Mouse (Mus musculus) heart, adult 2 months (tissue): ENCODE measurements at regions not wholly inside any gene's neighbourhood (a gene's known extent, or its start where the extent isn't known, plus 50 kb on each side); places are given as distances from the start of the nearest gene placed in this dataset.

Experiments used
- DNase-seq, 2 experiments: peaks; one replicate each; pipeline ENCODE4 v3.0.0; 2021
- H3K27ac ChIP-seq: fragments of 200-600 bp; 2 replicates; pipeline ENCODE4 v1.8.1; 2022
- H3K27me3 ChIP-seq: fragments of 200-500 bp; 2 replicates; pipeline ENCODE4 v1.6.1; 2012; ENCODE audit warnings: mild to moderate bottlenecking, low read length, inconsistent platforms, mixed read lengths; ENCODE audit not compliant: control insufficient read depth, insufficient read depth
- H3K36me3 ChIP-seq: fragments of 200-500 bp; 2 replicates; pipeline ENCODE4 v1.6.1; 2012; ENCODE audit warnings: low read length, inconsistent platforms; ENCODE audit not compliant: control insufficient read depth, insufficient read depth
- H3K4me1 ChIP-seq: fragments of 200-500 bp; 2 replicates; pipeline ENCODE4 v1.6.1; 2011; ENCODE audit warnings: low read length; ENCODE audit not compliant: control insufficient read depth, insufficient read depth
- H3K4me3 ChIP-seq: fragments of 200-600 bp; 2 replicates; pipeline ENCODE4 v1.8.1; 2022
- H3K79me2 ChIP-seq: fragments of 200-500 bp; replicated peaks from 2 replicates; pipeline ENCODE4 v1.6.1; 2012; ENCODE audit warnings: mild to moderate bottlenecking, inconsistent platforms, low read length, moderate library complexity, mixed read lengths; ENCODE audit not compliant: control insufficient read depth, insufficient read depth
- H3K9ac ChIP-seq: fragments of 200-500 bp; 2 replicates; pipeline ENCODE4 v1.6.1; 2012; ENCODE audit warnings: low read depth, mild to moderate bottlenecking, control low read depth, inconsistent platforms, low read length, mixed read lengths
- CTCF ChIP-seq: fragments of 200-600 bp; IDR thresholded peaks from 2 replicates; pipeline ENCODE4 v1.8.1; 2022; ENCODE audit warnings: antibody characterized with exemption, mild to moderate bottlenecking, moderate library complexity
- EP300 ChIP-seq: fragments of 200-500 bp; IDR thresholded peaks from 2 replicates; pipeline ENCODE4 v1.6.1; 2011; ENCODE audit warnings: low read depth, low read length, control low read depth; ENCODE audit not compliant: insufficient read depth
- POLR2A ChIP-seq: fragments of 200-500 bp; IDR thresholded peaks from 2 replicates; pipeline ENCODE4 v1.6.1; 2011; ENCODE audit warnings: mild to moderate bottlenecking, low read depth, low read length, control low read depth; ENCODE audit not compliant: insufficient read depth
- WGBS: fragments of 180-500 bp; shearing (Covaris S2); methylation state at CpG from one replicate; pipeline ENCODE4 v1.1.7; 2018; 5-methylcytosine and 5-hydroxymethylcytosine counted together
- intact Hi-C: fragments of 180-260 bp; cut with DNase I; formaldehyde crosslinking; loops from one replicate; pipeline ENCODE4 v1.15.1; 2025

DNA sequence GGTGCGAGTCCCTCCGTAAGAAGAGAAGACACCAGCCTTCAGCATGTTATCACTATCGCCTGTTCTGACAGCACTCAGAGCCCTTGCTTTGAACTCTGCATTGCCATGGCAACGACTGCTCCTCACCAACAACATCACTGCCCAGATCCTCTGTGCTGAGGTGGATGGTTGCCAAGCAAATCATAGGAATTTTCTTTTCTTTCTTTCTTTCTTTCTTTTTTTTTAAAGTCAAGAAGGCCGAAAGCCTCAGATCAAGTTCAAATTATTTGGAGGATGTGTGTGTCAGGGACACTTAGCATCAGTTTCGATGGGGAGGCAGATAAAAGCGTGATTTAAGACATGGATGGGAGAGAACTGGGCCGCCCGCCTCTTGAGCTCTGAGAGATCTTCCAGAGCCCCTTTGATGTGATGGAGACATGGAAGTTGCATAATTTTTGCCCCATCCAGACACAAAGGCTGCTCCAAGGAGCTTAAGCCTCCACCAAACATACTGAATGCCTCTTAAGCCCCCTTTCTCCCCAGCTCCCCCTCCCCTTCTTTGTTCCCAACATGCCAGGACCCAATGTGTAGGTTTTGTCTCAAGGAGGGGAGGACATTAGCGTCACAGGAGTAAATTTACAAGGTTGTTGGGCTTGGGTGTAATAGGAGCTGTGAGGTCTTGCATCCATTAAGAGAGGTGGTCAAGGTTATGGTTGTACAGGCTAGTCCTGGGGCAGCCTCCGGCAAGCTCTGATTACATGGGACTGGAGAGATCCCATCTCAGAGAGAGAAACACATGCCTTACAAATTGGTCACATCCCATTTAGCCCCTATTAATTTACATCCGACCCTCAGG is 167.4 kb upstream of the Npvf start:
- H3K27ac ChIP-seq = no peak overlapping the region
- no peaks in the 10 kb centered on the region for H3K79me2 ChIP-seq
- no peaks in the 10 kb centered on the region for H3K36me3 ChIP-seq
- WGBS = 80% methylated on average over 12 of the region's 12 CpGs
- DNase-seq = no peak
- no peaks in the 10 kb centered on the region; the same call in 1 of the 2 replicates for H3K27me3 ChIP-seq
- no peak overlapping the region for H3K9ac ChIP-seq
- no peak overlapping the region for H3K4me3 ChIP-seq
- TF ChIP-seq POLR2A = no peak
- no peak for TF ChIP-seq EP300
- no peak for TF ChIP-seq CTCF
- intact Hi-C loops = no loop called here
- H3K4me1 ChIP-seq = no peaks in the 10 kb centered on the region; the same call in 1 of the 2 replicates

DNA sequence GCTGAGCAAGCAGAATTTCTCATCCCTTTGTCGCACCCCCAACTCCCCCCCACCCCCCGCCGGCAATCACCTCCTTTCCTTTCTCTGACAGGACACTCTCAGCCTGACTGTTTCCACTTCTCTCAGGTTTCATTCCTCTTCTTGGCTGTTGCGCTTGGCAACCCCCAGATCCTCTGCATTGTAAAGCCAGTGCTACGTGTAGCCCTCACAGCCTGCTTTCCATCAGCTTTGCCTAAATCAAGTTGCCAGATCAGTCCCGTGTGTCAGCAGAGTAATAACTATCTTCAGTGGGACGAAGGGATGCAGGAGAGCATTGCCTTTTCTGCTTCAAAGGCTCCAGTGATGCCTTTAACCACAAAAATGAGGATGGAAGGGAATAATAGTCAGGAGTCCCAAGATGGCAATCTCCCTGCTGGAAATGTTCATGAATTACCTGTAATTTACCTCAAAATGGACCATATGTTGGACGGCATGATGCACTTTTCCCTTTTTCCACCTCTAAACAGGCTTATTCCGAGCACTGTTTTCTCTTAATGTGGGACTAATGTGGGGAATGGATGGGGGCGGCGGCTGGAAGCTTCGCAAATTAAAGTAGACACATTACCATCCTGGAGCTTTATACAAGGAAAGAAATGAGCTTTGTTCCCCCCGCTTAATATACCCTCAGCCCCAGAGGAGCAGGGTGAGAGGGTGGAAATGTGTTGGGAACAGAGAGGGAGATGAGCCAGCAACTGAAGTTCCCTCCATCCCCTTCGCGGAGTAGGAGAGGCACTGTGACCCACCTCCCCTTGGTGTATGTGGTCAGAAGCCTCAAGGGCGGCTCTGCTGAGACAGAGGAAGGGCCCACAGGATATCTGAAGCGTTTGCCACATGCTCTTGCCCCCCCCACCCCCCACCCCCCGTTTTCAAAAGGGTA is 168.3 kb upstream of the Npvf start:
- Histone ChIP-seq H3K9ac (no peak overlapping the region), H3K27me3 (no peaks in the 10 kb centered on the region; the same call in 1 of the 2 replicates), H3K79me2 (no peaks in the 10 kb centered on the region), H3K27ac (no peak overlapping the region), H3K4me1 (no peaks in the 10 kb centered on the region; the same call in 1 of the 2 replicates), H3K36me3 (no peaks in the 10 kb centered on the region), H3K4me3 (no peak overlapping the region)
- no peak for DNase-seq
- intact Hi-C loops = no loop called here
- TF ChIP-seq CTCF (no peak), POLR2A (no peak), EP300 (no peak)
- WGBS = 72% methylated on average over 18 of the region's 18 CpGs

DNA sequence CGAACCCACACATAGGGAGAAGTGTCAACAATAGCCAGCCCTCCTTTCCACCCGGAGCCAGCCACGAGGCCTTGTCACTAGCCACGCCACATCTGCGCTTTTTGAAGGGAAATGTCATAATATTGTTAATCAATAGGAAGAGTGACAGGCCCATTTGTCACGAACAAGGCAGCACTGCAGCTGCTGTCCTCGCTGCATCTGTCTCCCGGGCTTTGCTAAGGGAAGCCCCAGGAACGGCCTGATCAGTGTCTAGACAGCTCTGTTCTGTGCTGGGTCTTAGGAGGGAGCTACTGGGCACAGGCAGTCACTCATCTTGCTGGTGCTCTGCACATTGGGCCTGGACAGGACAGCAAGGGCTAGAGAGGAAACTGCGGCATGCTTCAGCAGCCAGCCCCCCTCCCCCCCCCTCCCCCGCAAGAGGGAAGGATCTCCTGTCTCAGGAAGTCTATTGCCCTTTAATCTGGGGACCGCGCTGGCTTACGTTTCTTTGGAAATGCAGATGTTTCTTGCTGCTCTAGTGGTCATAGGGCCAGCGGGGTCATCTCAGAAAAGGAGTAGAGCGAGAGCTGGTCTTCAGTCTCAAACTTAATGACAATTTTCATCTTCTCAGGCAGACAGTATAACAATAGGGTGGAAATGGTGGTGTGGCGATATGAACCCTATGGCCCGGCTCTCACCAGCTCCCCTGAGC is 169.1 kb upstream of the Npvf start:
- 30% methylated on average over 18 of the region's 18 CpGs for WGBS
- H3K4me1 ChIP-seq = no peaks in the 10 kb centered on the region; the same call in 1 of the 2 replicates
- H3K9ac ChIP-seq = no peak overlapping the region

DNA sequence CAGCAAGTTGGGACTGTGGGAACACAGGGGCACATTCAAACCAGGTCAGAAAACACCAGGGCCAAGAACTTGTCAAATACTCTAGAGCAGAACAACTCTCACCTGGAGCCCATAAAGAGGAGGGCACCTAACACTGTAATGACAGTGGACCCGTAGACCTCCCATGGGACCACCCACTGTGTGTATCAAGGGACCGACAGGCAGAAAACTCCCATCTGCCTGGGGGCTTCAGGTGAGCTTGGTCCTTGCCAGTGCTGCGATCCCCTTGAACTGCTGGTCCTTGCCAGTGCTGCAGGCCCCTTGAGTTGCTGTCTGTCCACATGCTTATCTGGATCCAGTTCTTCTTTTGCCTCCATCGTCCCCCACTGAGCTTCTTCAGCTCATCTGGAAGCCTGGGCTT is 170.2 kb upstream of the Npvf start:
- Histone ChIP-seq H3K79me2 (no peaks in the 10 kb centered on the region), H3K36me3 (no peaks in the 10 kb centered on the region), H3K9ac (no peak overlapping the region), H3K27me3 (no peaks in the 10 kb centered on the region; the same call in 1 of the 2 replicates), H3K27ac (no peak overlapping the region), H3K4me1 (no peaks in the 10 kb centered on the region; the same call in 1 of the 2 replicates), H3K4me3 (no peak overlapping the region)
- no peak for TF ChIP-seq POLR2A
- no peak for TF ChIP-seq CTCF
- TF ChIP-seq EP300 = no peak
- intact Hi-C loops = no loop called here
- 78% methylated on average over 4 of the region's 4 CpGs for WGBS
- DNase-seq = no peak

More for the DNA sequence above, 169.1 kb upstream of the Npvf start:
- Histone ChIP-seq H3K27me3 (no peaks in the 10 kb centered on the region; the same call in 1 of the 2 replicates), H3K27ac (no peak overlapping the region), H3K36me3 (no peaks in the 10 kb centered on the region), H3K79me2 (no peaks in the 10 kb centered on the region), H3K4me3 (no peak overlapping the region)
- DNase-seq = no peak
- intact Hi-C loops = no loop called here
- TF ChIP-seq EP300 (no peak), POLR2A (no peak), CTCF (no peak)

DNA sequence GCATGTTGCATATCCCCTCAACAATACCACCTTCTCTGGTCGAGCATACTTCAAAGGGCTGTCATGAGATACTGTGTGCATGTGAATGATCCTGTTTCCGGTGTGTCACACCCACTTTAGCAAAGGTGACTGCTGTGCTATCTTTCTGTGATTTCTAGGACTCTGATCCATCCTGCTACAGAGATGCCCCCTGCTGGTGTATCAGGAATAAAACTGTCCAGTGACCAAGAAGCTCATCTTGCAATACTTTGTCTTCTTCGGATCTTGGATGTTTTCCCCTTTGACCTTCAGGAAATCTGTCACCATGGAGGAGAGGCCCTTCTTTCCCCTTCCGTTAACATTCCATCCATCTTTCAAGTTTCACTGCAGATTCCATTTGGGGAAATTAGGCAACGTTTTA is 177.5 kb upstream of the Npvf start:
- H3K9ac ChIP-seq = no peak overlapping the region
- no peaks in the 10 kb centered on the region for H3K36me3 ChIP-seq
- H3K79me2 ChIP-seq = no peaks in the 10 kb centered on the region
- peak; percentile 43 for TF ChIP-seq CTCF
- no peak for TF ChIP-seq EP300
- H3K4me3 ChIP-seq = no peak overlapping the region
- H3K27me3 ChIP-seq = no peaks in the 10 kb centered on the region
- intact Hi-C loops = no loop called here
- DNase-seq = no peak
- H3K27ac ChIP-seq = no peak overlapping the region
- no peaks in the 10 kb centered on the region for H3K4me1 ChIP-seq
- 61% methylated on average over 5 of the region's 5 CpGs for WGBS
